Mouse (Mus musculus) G1E (cell line): ENCODE measurements around the gene Slc13a2. TPM values are rescaled to one million over a fixed set of nuclear protein-coding genes. Genes with fewer than 3 reads are reported as not detected.

ENCODE experiments used
- ATAC-seq: 2 replicates; pipeline ENCODE4 v1.8.0; 2016; ENCODE audit warnings: mild to moderate bottlenecking; ENCODE audit not compliant: insufficient number of reproducible peaks, poor library complexity, low FRiP score, severe bottlenecking; ENCODE audit errors: extremely low read depth
- DNase-seq: peaks from one replicate; pipeline ENCODE4 v3.0.0; 2012; ENCODE audit warnings: low spot score
- H3K27me3 ChIP-seq: 2 replicates; pipeline ENCODE4 v1.6.1; 2012; ENCODE audit warnings: mild to moderate bottlenecking, low read length, inconsistent platforms; ENCODE audit not compliant: insufficient read depth
- H3K36me3 ChIP-seq: replicated peaks from 2 replicates; pipeline ENCODE3; 2012; ENCODE audit warnings: mild to moderate bottlenecking, inconsistent platforms
- H3K4me1 ChIP-seq: 2 replicates; pipeline ENCODE4 v1.6.1; 2012; ENCODE audit warnings: low read depth, low read length, inconsistent platforms, mixed read lengths; ENCODE audit not compliant: insufficient read depth
- H3K4me3 ChIP-seq: 2 replicates; pipeline ENCODE4 v1.5.1; 2012; ENCODE audit warnings: low read depth, mild to moderate bottlenecking, inconsistent platforms, low read length, moderate library complexity, mixed read lengths
- H3K9me3 ChIP-seq: replicated peaks from 2 replicates; pipeline ENCODE4 v1.6.1; 2012; ENCODE audit warnings: inconsistent platforms
- CTCF ChIP-seq: IDR thresholded peaks from 2 replicates; pipeline ENCODE4 v1.5.1; 2012; ENCODE audit warnings: low read depth, low read length, inconsistent platforms, mixed read lengths
- GATA1 ChIP-seq: IDR thresholded peaks from 2 replicates; pipeline ENCODE4 v1.6.1; 2012; ENCODE audit warnings: borderline replicate concordance, low read length, inconsistent platforms, mixed read lengths
- GATA2 ChIP-seq: IDR thresholded peaks from 2 replicates; pipeline ENCODE4 v1.6.1; 2012; ENCODE audit warnings: low read depth, low read length, inconsistent platforms, borderline replicate concordance
- POLR2AphosphoS5 ChIP-seq: IDR thresholded peaks from 2 replicates; pipeline ENCODE4 v1.6.1; 2012; ENCODE audit warnings: low read depth, low read length, inconsistent platforms; ENCODE audit not compliant: insufficient replicate concordance
- TAL1 ChIP-seq: conservative IDR thresholded peaks from 2 replicates; pipeline ENCODE4 v1.6.1; 2012; ENCODE audit warnings: low read depth, low read length, inconsistent platforms, mixed read lengths
- polyA plus RNA-seq: library from polyadenylated mRNA; stranded (reverse); fragments of >175 nt; gene quantifications from 2 replicates; pipeline ENCODE4 v1.2.3, GENCODE M21; 2012
- total RNA-seq, 2 experiments: library from RNA; stranded (forward) in 1 of 2; stranded (reverse) in 1 of 2; fragments of 200-1000 nt in 1 of 2; fragments of >200 nt in 1 of 2; fragmentation: Nextera tagmentation in 1 of 2; gene quantifications; 2 replicates each; pipeline ENCODE4 v1.2.3; 2014 to 2017

Slc13a2 gene
- total and polyA plus RNA-seq, 3 experiments: not detected

GRCm38 (mm10) chr11:78435776-78436349 is 13.8 kb upstream of the Slc13a2 start:
- DNase-seq (peak; percentile 30), ATAC-seq (no peak)
- TF ChIP-seq GATA2: no peak
- peak; percentile 59; the same call in 1 of the 2 replicates for TF ChIP-seq CTCF
- TF ChIP-seq GATA1: no peak
- no peak for TF ChIP-seq TAL1
- TF ChIP-seq POLR2AphosphoS5: no peak
- Histone ChIP-seq H3K4me3 (no peak overlapping the region), H3K36me3 (no peaks in the 10 kb centered on the region), H3K9me3 (no peaks in the 10 kb centered on the region), H3K27me3 (peaks cover 24% of the 10 kb centered on the region), H3K4me1 (peaks cover 5% of the 10 kb centered on the region)

- TF ChIP-seq GATA2: no peak
- no peak for TF ChIP-seq GATA1
- TF ChIP-seq POLR2AphosphoS5: no peak
- no peak for TF ChIP-seq CTCF
- no peak for TF ChIP-seq TAL1
- Histone ChIP-seq H3K4me3 (no peak overlapping the region), H3K9me3 (no peaks in the 10 kb centered on the region), H3K36me3 (no peaks in the 10 kb centered on the region), H3K4me1 (peaks cover 5% of the 10 kb centered on the region), H3K27me3 (peaks cover 27% of the 10 kb centered on the region)
- ATAC-seq: no peak
- no peak for DNase-seq
Measured at GRCm38 (mm10) chr11:78434052-78434451, 12.0 kb upstream of the Slc13a2 start.

- H3K4me3 ChIP-seq: no peak overlapping the region
Measured at GRCm38 (mm10) chr11:78431176-78431575, 9.2 kb upstream of the Slc13a2 start.

GRCm38 (mm10) chr11:78430195-78430878 is 8.3 kb upstream of the Slc13a2 start:
- DNase-seq (no peak), ATAC-seq (no peak)
- no peaks in the 10 kb centered on the region; the same call in 1 of the 2 replicates for H3K4me1 ChIP-seq
- H3K36me3 ChIP-seq: no peaks in the 10 kb centered on the region
- no peak for TF ChIP-seq TAL1
- TF ChIP-seq CTCF: no peak
- TF ChIP-seq GATA1: no peak
- no peak for TF ChIP-seq POLR2AphosphoS5
- no peak for TF ChIP-seq GATA2
- H3K4me3 ChIP-seq: no peak overlapping the region
- H3K9me3 ChIP-seq: no peaks in the 10 kb centered on the region
- peaks cover 37% of the 10 kb centered on the region for H3K27me3 ChIP-seq

More at GRCm38 (mm10) chr11:78431176-78431575, 9.2 kb upstream of the Slc13a2 start:
- Histone ChIP-seq H3K9me3 (no peaks in the 10 kb centered on the region), H3K4me1 (peaks cover 5% of the 10 kb centered on the region), H3K27me3 (peaks cover 34% of the 10 kb centered on the region), H3K36me3 (no peaks in the 10 kb centered on the region)
- ATAC-seq (no peak), DNase-seq (no peak)
- TF ChIP-seq GATA2 (no peak), POLR2AphosphoS5 (no peak), CTCF (no peak), GATA1 (no peak), TAL1 (no peak)

- H3K36me3 ChIP-seq: no peaks in the 10 kb centered on the region
Measured at GRCm38 (mm10) chr11:78428309-78428708, 6.3 kb upstream of the Slc13a2 start.

GRCm38 (mm10) chr11:78427655-78428054 is 5.6 kb upstream of the Slc13a2 start:
- Histone ChIP-seq H3K27me3 (peaks cover 51% of the 10 kb centered on the region), H3K36me3 (no peaks in the 10 kb centered on the region), H3K4me1 (no peaks in the 10 kb centered on the region; the same call in 1 of the 2 replicates), H3K4me3 (no peak overlapping the region), H3K9me3 (no peaks in the 10 kb centered on the region)
- TF ChIP-seq GATA1: no peak
- TF ChIP-seq GATA2: no peak
- ATAC-seq: no peak
- no peak for DNase-seq

More at GRCm38 (mm10) chr11:78428309-78428708, 6.3 kb upstream of the Slc13a2 start:
- ATAC-seq: no peak
- H3K27me3 ChIP-seq: peaks cover 44% of the 10 kb centered on the region
- no peaks in the 10 kb centered on the region for H3K9me3 ChIP-seq
- no peak overlapping the region for H3K4me3 ChIP-seq
- DNase-seq: no peak
- no peaks in the 10 kb centered on the region; the same call in 1 of the 2 replicates for H3K4me1 ChIP-seq
- no peak for TF ChIP-seq GATA2
- TF ChIP-seq CTCF: no peak
- TF ChIP-seq TAL1: no peak
- TF ChIP-seq GATA1: no peak
- TF ChIP-seq POLR2AphosphoS5: no peak
